Mouse (Mus musculus) embryonic fibroblast, embryonic 13.5 days (primary cell): ENCODE data around the gene Pdcd1lg2.

Experiments used
- CTCF ChIP-seq: IDR thresholded peaks from 2 replicates; pipeline ENCODE4 v1.5.1; 2011; ENCODE audit warnings: mild to moderate bottlenecking, control low read depth, low read length, moderate library complexity, borderline replicate concordance; ENCODE audit not compliant: insufficient read depth
- POLR2A ChIP-seq: IDR thresholded peaks from 2 replicates; pipeline ENCODE4 v1.6.1; 2011; ENCODE audit warnings: low read depth, mild to moderate bottlenecking, control low read depth, low read length, moderate library complexity

- TF ChIP-seq CTCF (no peak), POLR2A (no peak)
These were observed 99.1 kb downstream of the Pdcd1lg2 start for GRCm38 (mm10) chr19:29509857-29510256.
